Mouse (Mus musculus) thymus, postnatal 14 days (tissue): ENCODE measurements around the gene Rps6kb2.

Source experiments
- DNase-seq: peaks from one replicate; pipeline ENCODE4 v3.0.0; 2021

Rps6kb2 gene

GRCm38 (mm10) chr19:4153232-4153654, 9.9 kb downstream of the Rps6kb2 start, which contains the start of gene Ptprcap:
Ptprcap (plus strand) TSS chr19:4153604.
- DNase-seq, result no peak

- no peak for DNase-seq
These were observed 10.5 kb downstream of the Rps6kb2 start for GRCm38 (mm10) chr19:4152445-4153231.

GRCm38 (mm10) chr19:4151898-4152297, 11.3 kb downstream of the Rps6kb2 start:
- no peak for DNase-seq

- DNase-seq, result no peak
These were observed 11.7 kb downstream of the Rps6kb2 start for GRCm38 (mm10) chr19:4151488-4151860.

GRCm38 (mm10) chr19:4150567-4151487, 12.3 kb downstream of the Rps6kb2 start:
- DNase-seq, result no peak

GRCm38 (mm10) chr19:4149764-4150461, 13.2 kb downstream of the Rps6kb2 start:
- DNase-seq, result no peak

GRCm38 (mm10) chr19:4149283-4149682, 13.9 kb downstream of the Rps6kb2 start:
- peak; percentile 19 for DNase-seq

GRCm38 (mm10) chr19:4148819-4149218, 14.3 kb downstream of the Rps6kb2 start:
- DNase-seq, result peak; percentile 50

- DNase-seq, result peak; percentile 96
These were observed 14.7 kb downstream of the Rps6kb2 start, which contains the start of gene Coro1b for GRCm38 (mm10) chr19:4148491-4148806. Coro1b (plus strand) TSS chr19:4148619.

- no peak for DNase-seq
These were observed 15.2 kb downstream of the Rps6kb2 start for GRCm38 (mm10) chr19:4147782-4148490.

GRCm38 (mm10) chr19:4147022-4147405, 16.1 kb downstream of the Rps6kb2 start:
- DNase-seq, result no peak

- DNase-seq, result no peak
These were observed 16.7 kb downstream of the Rps6kb2 start for GRCm38 (mm10) chr19:4146366-4147021.

- DNase-seq, result no peak
These were observed 17.2 kb downstream of the Rps6kb2 start for GRCm38 (mm10) chr19:4145936-4146335.

GRCm38 (mm10) chr19:4144550-4145498, 18.3 kb downstream of the Rps6kb2 start:
- peak; percentile 52 for DNase-seq

GRCm38 (mm10) chr19:4143759-4144268, 19.3 kb downstream of the Rps6kb2 start, which contains the start of gene Cabp4:
Cabp4 (minus strand) TSS chr19:4144033.
- DNase-seq, result no peak

GRCm38 (mm10) chr19:4142416-4143173, 20.6 kb downstream of the Rps6kb2 start:
- DNase-seq, result no peak

GRCm38 (mm10) chr19:4140147-4140546, 23.0 kb downstream of the Rps6kb2 start:
- no peak for DNase-seq

- no peak for DNase-seq
These were observed 23.7 kb downstream of the Rps6kb2 start, which contains the start of gene Gpr152 for GRCm38 (mm10) chr19:4139446-4139845. Gpr152 (plus strand) TSS chr19:4139787.

GRCm38 (mm10) chr19:4137913-4138312, 25.2 kb downstream of the Rps6kb2 start:
- no peak for DNase-seq

GRCm38 (mm10) chr19:4136463-4136862, 26.7 kb downstream of the Rps6kb2 start:
- DNase-seq, result no peak
